Mouse (Mus musculus): ENCODE data around the gene Rgs1. TPM values are rescaled to one million over a fixed set of nuclear protein-coding genes. Genes with fewer than 3 reads are reported as not detected.

The Rgs1 gene
- 0.31 and 0.35 TPM in 2 replicates for polyA plus RNA-seq (2015; fragmentation: Nextera tagmentation; extraction: Ambion mirVana)

GRCm38 (mm10) chr1:144248923-144249322, at the start of gene Rgs1:
Rgs1 (minus strand) TSS chr1:144249242.
- 83% methylated on average over 9 of the region's 9 CpGs for WGBS
- ATAC-seq (ENCODE audit: insufficient read depth, low FRiP score, low read depth): no peak
- no peaks in the 10 kb centered on the region for H3K4me1 ChIP-seq

GRCm38 (mm10) chr1:144283020-144284014, 34.3 kb upstream of the Rgs1 start:
- Histone ChIP-seq H3K4me3 (replicated peaks) (no peak overlapping the region), H3K9me3 (no peaks in the 10 kb centered on the region), H3K27ac (no peak overlapping the region), H3K4me1 (no peaks in the 10 kb centered on the region), H3K36me3 (no peaks in the 10 kb centered on the region), H3K4me2 (no peak overlapping the region), H3K27me3 (replicated peaks) (no peaks in the 10 kb centered on the region), H3K9ac (no peak overlapping the region)
- 85% methylated on average over 3 of the region's 3 CpGs for WGBS
- no peak for ATAC-seq (ENCODE audit: insufficient read depth, low FRiP score, low read depth)

More at GRCm38 (mm10) chr1:144248923-144249322, at the start of gene Rgs1:
- Histone ChIP-seq H3K27me3 (replicated peaks) (no peaks in the 10 kb centered on the region), H3K27ac (no peak within 1 kb of the TSS), H3K4me3 (replicated peaks) (no peak within 1 kb of the TSS), H3K4me2 (no peak within 1 kb of the TSS), H3K36me3 (no peaks in the 10 kb centered on the region), H3K9me3 (no peaks in the 10 kb centered on the region), H3K9ac (no peak within 1 kb of the TSS)

- Histone ChIP-seq H3K27me3 (replicated peaks) (no peaks in the 10 kb centered on the region), H3K4me2 (no peak overlapping the region), H3K4me3 (replicated peaks) (no peak overlapping the region), H3K27ac (no peak overlapping the region), H3K9ac (no peak overlapping the region), H3K9me3 (no peaks in the 10 kb centered on the region), H3K4me1 (no peaks in the 10 kb centered on the region), H3K36me3 (no peaks in the 10 kb centered on the region)
- WGBS: 69% methylated on average over 4 of the region's 4 CpGs
- ATAC-seq (ENCODE audit: insufficient read depth, low FRiP score, low read depth): no peak
Observed at GRCm38 (mm10) chr1:144280056-144280455, 31.0 kb upstream of the Rgs1 start.

- H3K27ac ChIP-seq: no peak overlapping the region
- WGBS: 78% methylated on average over 2 of the region's 2 CpGs
- ATAC-seq (ENCODE audit: insufficient read depth, low FRiP score, low read depth): no peak
- no peak overlapping the region for H3K9ac ChIP-seq
- no peaks in the 10 kb centered on the region for H3K27me3 ChIP-seq (replicated peaks)
- no peaks in the 10 kb centered on the region for H3K4me1 ChIP-seq
- H3K9me3 ChIP-seq: no peaks in the 10 kb centered on the region
- no peaks in the 10 kb centered on the region for H3K36me3 ChIP-seq
- H3K4me3 ChIP-seq (replicated peaks): no peak overlapping the region
- no peak overlapping the region for H3K4me2 ChIP-seq
Observed at GRCm38 (mm10) chr1:144272991-144273390, 23.9 kb upstream of the Rgs1 start.

- Histone ChIP-seq H3K27me3 (replicated peaks) (no peaks in the 10 kb centered on the region), H3K9ac (no peak overlapping the region), H3K4me2 (no peak overlapping the region), H3K27ac (no peak overlapping the region), H3K9me3 (no peaks in the 10 kb centered on the region), H3K4me3 (replicated peaks) (no peak overlapping the region), H3K36me3 (no peaks in the 10 kb centered on the region), H3K4me1 (no peaks in the 10 kb centered on the region)
- 79% methylated on average over 2 of the region's 2 CpGs for WGBS
- ATAC-seq (ENCODE audit: insufficient read depth, low FRiP score, low read depth): no peak
Observed at GRCm38 (mm10) chr1:144269112-144269511, 20.1 kb upstream of the Rgs1 start.

- Histone ChIP-seq H3K9ac (no peak overlapping the region), H3K4me3 (replicated peaks) (no peak overlapping the region), H3K27me3 (replicated peaks) (no peaks in the 10 kb centered on the region), H3K27ac (peak overlapping the region; percentile 54; the same call in 1 of the 2 replicates), H3K36me3 (no peaks in the 10 kb centered on the region), H3K4me1 (no peaks in the 10 kb centered on the region), H3K9me3 (no peaks in the 10 kb centered on the region), H3K4me2 (no peak overlapping the region)
- ATAC-seq (ENCODE audit: insufficient read depth, low FRiP score, low read depth): peak; percentile 47; the same call in 1 of the 2 replicates
- WGBS: 59% methylated on average over 3 of the region's 3 CpGs
Observed at GRCm38 (mm10) chr1:144267471-144268470, 18.7 kb upstream of the Rgs1 start.

GRCm38 (mm10) chr1:144264000-144264399, 15.0 kb upstream of the Rgs1 start:
- Histone ChIP-seq H3K27me3 (replicated peaks) (no peaks in the 10 kb centered on the region), H3K4me1 (no peaks in the 10 kb centered on the region), H3K27ac (no peak overlapping the region), H3K36me3 (no peaks in the 10 kb centered on the region), H3K4me2 (no peak overlapping the region), H3K9me3 (no peaks in the 10 kb centered on the region), H3K9ac (no peak overlapping the region), H3K4me3 (replicated peaks) (no peak overlapping the region)
- WGBS: 84% methylated on average over 3 of the region's 3 CpGs
- ATAC-seq (ENCODE audit: insufficient read depth, low FRiP score, low read depth): no peak

- no peak for ATAC-seq (ENCODE audit: insufficient read depth, low FRiP score, low read depth)
- Histone ChIP-seq H3K27me3 (replicated peaks) (no peaks in the 10 kb centered on the region), H3K27ac (no peak overlapping the region), H3K9me3 (no peaks in the 10 kb centered on the region), H3K4me1 (no peaks in the 10 kb centered on the region), H3K4me2 (no peak overlapping the region), H3K9ac (no peak overlapping the region), H3K36me3 (no peaks in the 10 kb centered on the region), H3K4me3 (replicated peaks) (no peak overlapping the region)
Observed at GRCm38 (mm10) chr1:144262008-144262407, 13.0 kb upstream of the Rgs1 start.

- H3K9me3 ChIP-seq: no peaks in the 10 kb centered on the region
- no peaks in the 10 kb centered on the region for H3K27me3 ChIP-seq (replicated peaks)
- no peaks in the 10 kb centered on the region for H3K36me3 ChIP-seq
- no peak for ATAC-seq (ENCODE audit: insufficient read depth, low FRiP score, low read depth)
- no peak overlapping the region for H3K4me2 ChIP-seq
- H3K9ac ChIP-seq: no peak overlapping the region
- WGBS: 78% methylated on average over 3 of the region's 3 CpGs
- H3K4me1 ChIP-seq: no peaks in the 10 kb centered on the region
- no peak overlapping the region for H3K27ac ChIP-seq
- H3K4me3 ChIP-seq (replicated peaks): no peak overlapping the region
Observed at GRCm38 (mm10) chr1:144258779-144259178, 9.7 kb upstream of the Rgs1 start.

GRCm38 (mm10) chr1:144256556-144257331, 7.7 kb upstream of the Rgs1 start:
- Histone ChIP-seq H3K36me3 (no peaks in the 10 kb centered on the region), H3K27me3 (replicated peaks) (no peaks in the 10 kb centered on the region), H3K9me3 (no peaks in the 10 kb centered on the region), H3K4me1 (no peaks in the 10 kb centered on the region), H3K4me2 (no peak overlapping the region), H3K9ac (no peak overlapping the region), H3K4me3 (replicated peaks) (no peak overlapping the region), H3K27ac (no peak overlapping the region)
- 53% methylated on average over 2 of the region's 2 CpGs for WGBS
- no peak for ATAC-seq (ENCODE audit: insufficient read depth, low FRiP score, low read depth)

GRCm38 (mm10) chr1:144248206-144248605, 836 bp downstream of the Rgs1 start:
- Histone ChIP-seq H3K4me2 (no peak overlapping the region), H3K4me3 (replicated peaks) (no peak overlapping the region), H3K27ac (no peak overlapping the region), H3K36me3 (no peaks in the 10 kb centered on the region), H3K9me3 (no peaks in the 10 kb centered on the region), H3K9ac (no peak overlapping the region), H3K27me3 (replicated peaks) (no peaks in the 10 kb centered on the region), H3K4me1 (no peaks in the 10 kb centered on the region)
- ATAC-seq (ENCODE audit: insufficient read depth, low FRiP score, low read depth): no peak
- WGBS: 86% methylated on average over 3 of the region's 3 CpGs

All from stomach, embryonic 15.5 days (tissue).